Mouse (Mus musculus): Measurements from ENCODE around the gene Dctpp1. TPM values are rescaled to one million over a fixed set of nuclear protein-coding genes. Genes with fewer than 3 reads are reported as not detected.
A peak's percentile ranks its signal among the peaks of the same experiment; 100 is the strongest.
"Not testable (repeated sequence)": the region's sequence is repeated elsewhere in the genome, so short reads cannot be mapped to it uniquely, and the experiment has no call there.

Dctpp1 gene
- total RNA-seq, 2 experiments from 2014 or later, result 26.5 to 28.7 TPM

DNA sequence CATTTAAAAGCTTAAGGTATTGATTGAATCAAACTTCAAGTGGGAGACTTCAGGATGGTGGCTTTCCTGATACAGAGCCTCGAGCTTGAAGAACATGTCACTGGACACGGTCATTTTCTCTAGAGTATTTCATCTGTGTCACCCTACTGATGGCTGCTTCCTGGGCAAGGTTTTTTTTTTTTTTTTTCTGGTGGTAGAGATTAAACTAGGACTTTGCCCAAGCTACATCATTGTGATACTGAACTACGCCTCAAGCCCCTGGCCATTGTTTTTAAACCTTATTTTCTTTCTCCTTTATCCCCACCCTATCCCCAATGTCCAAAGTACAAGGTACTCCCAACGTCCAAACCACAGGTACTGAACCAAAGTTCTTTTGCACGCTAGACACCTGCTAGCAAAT, 10.2 kb upstream of the Dctpp1 start:
- DNase-seq, result no peak

DNA sequence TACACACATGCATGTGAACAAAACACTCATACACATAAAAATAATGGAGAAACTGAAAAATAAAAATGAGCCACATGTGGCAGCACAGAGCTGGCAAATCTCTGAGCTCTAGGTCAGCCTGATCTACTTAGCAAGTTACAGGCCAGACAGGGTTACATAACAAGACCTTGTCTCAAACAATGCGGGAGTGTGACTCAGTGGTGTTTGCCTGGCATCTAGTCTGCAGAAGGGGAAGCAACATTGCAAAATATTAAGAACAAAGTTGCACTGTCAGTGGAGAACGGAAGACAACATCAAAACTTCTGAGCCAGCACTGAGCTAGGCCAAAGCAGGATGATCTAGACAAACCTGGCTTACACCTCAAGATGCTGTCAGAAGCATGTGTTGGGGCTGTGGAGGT, 9.7 kb upstream of the Dctpp1 start:
- DNase-seq, result no peak

DNA sequence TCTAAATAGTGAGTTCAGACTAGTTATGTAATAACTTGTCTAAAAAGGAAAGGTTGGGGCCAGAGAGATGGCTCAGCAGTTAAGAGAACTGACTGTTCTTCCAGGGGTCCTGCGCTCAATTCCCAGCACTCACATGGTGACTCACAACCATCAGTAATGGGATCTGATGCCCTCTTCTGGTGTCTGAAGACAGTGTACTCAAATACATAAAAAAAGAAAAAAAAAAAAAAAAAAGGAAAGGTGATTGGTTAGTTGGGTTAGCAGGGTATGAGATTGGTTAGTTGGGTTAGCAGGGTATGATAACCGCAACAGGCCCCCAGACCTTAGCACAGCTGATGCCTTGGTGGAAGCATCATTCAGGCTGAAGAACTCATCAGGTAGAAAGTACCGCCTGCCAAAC, 3.0 kb upstream of the Dctpp1 start:
- DNase-seq, result no peak

DNA sequence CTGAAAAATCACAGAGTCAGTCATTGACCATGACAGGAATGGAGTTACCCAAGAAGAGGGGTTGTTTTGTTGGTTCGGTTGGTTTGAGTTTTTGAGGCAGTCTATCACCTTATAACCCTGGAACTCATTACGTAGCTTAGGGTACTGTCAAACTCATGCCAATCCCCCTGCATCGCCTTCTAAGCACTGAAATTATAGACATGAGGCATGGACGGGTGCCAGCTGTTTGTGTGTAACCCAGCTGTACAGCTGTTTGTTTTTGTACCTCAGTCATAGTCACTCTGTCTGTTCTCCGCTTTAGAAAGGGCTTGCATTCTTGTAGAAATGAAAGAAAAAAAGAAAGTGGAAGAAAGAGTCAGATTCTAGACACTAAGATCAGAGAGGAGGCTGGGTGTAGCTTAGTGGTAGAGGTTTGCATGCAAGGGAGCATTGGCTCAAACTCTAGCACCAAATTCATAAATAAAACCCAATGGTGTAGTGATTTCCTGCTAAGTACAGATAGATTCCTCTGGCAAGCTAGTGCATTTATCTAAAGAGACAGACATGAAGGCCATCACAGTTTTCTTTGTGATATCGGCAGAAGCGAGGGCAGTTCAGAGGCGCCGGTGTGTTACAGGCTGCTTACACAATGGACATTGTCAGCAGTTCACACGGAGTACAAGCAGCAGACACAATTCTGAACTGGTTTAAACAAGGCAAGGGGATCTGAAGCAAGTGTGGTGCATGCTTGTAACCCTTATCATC, 1.9 kb upstream of the Dctpp1 start:
- DNase-seq, result no peak

DNA sequence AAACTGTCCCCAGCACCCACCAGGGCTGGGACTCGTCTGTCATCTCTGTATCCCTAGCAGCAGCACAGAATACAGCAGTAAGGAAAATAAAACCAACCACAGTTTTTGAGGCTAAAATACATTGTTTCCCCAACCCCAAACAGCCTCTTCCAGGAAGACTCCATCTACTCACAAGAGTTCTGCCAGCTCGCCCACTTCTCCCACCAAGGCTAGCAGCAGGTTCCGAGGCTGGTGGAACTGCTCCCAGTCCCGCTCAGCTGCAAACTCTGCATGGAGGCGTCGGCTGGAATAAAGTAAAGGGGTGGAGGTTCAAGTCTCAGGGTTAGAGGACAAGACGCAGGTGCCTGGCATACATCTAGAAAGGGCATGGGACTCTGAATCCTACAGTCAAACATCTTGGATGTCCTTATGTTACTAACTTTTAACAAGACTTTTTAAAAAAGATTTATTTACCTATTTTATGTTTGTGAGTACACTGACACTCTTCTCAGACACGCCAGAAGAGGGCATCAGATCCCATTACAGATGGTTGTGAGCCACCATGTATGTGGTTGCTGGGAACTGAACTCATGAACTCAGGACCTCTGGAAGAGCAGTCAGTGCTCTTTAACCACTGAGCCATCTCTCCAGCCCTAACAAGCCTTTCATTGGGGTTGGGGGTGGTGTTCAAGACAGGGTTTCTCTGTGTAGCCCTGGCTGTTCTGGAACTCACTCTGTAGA, 1.2 kb downstream of the Dctpp1 start:
- no peak for DNase-seq

DNA sequence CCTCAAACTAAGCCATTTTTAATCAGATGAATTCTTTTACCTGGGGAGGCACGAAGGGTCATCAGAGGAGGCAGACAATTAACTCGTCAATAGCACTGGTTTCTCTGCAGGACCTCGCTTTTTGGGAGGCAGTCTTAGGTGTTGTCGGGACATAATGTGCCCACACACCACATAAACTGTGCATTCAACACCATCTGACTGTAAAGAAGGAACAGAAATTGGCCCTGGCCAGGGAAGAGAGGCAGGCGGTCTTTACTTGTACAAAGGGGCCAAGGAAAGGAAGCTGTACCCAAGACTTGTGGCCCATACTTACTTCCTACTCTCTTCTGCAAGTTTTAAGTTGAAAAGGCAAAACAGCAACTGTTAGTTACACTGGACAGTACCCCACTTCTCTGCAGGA, 4.0 kb downstream of the Dctpp1 start:
- DNase-seq, result no peak

DNA sequence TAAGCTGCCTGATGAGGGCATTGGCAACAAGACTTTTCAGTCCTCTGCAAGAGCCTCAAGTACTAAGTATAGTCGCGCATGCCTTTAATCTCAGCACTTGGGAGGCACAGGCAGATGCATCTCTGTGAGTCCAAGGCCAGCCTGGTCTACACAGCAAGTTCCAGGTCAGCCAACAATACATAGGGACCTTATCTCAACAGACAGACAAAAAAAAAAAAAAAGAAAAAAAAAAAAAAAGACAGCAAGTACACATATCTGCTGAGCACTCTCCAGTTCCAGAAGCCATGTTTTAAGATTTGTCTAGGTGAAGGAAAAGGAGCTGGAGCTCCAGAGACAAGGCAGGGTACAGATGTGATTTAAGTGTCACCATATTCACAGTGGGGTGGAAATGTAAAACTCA, 4.5 kb downstream of the Dctpp1 start:
- DNase-seq, result no peak

DNA sequence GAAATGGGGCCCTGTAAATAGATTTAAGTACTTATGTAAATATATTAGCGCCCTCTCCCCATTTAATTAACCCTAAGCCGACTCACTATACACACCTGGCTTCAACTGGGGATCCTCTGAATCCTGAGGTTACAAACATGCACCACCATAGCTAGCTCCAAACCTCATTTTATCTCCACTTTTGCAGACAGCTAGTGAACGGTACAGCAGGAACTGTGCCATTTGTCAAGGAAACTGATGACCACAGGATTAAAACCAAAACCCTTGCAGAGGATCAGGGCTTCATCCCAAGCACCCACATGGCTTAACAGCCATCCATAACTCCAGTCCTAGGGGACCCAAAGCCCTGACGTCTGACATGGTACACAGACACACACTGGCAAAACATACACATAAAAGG, 5.5 kb downstream of the Dctpp1 start:
- no peak for DNase-seq

DNA sequence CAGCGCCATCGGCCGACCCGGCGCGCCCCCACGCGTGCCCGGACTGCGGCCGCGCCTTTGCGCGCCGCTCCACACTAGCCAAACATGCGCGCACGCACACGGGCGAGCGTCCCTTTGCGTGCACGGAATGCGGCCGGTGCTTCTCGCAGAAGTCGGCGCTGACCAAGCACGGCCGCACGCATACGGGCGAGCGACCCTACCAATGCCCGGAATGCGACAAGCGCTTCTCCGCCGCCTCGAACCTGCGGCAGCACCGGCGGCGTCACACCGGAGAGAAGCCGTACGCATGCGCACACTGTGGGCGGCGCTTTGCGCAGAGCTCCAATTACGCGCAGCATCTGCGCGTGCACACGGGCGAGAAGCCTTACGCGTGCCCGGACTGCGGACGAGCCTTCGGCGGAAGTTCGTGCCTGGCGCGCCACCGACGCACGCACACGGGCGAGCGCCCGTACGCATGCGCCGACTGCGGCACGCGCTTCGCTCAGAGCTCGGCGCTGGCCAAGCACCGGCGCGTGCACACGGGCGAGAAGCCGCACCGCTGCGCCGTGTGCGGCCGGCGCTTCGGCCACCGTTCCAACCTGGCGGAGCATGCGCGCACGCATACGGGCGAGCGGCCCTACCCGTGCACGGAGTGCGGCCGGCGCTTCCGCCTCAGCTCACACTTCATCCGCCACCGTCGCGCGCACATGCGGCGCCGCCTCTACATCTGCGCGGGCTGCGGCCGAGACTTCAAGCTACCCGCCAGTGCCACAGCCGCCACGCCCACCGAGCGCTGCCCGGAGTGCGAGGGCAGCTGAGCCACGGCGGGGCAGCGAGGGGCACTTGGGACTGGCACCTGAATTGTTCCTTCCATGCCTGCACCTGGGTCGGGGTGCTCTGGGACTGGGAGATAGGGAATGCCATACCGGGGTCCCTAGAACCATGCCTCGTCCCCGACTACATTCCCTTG, 6.4 kb downstream of the Dctpp1 start:
- DNase-seq, result peak; percentile 94

DNA sequence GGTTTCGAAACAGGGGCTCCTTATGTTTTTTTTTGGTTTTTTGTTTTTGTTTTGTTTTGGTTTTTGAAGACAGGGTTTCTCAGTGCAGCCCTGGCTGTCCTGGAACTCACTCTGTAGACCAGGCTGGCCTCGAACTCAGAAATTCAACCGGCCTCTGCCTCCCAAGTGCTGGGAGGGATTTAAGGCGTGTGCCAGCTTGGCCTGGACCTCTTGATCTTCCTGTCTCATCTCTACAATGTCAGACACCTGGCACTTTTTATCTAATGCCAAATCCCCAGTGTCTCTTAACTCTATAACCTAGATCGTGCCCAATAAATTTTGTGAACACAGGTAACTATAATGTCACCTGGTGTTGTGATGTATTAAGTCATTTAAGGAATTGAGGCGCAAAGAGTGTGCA, 7.2 kb downstream of the Dctpp1 start:
- no peak for DNase-seq

DNA sequence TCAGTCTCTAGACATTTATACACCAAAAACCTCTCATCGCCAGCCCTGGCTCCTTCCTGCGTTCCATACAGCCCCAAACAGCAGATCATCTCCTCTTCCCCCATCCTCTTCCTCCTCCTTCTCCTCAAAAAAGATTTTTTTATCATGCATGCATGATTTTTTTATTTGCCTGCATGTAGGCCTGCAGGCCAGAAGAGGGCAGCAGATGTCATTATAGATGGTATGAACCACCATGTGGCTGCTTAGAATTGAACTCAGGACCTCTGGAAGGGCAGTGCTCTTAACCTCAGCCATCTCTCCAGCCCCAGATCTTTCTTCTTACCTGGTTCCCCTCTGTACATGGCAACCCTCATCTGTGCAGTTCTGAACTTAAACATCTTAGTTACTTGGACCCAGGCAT, 8.1 kb downstream of the Dctpp1 start:
- DNase-seq, result no peak

DNA sequence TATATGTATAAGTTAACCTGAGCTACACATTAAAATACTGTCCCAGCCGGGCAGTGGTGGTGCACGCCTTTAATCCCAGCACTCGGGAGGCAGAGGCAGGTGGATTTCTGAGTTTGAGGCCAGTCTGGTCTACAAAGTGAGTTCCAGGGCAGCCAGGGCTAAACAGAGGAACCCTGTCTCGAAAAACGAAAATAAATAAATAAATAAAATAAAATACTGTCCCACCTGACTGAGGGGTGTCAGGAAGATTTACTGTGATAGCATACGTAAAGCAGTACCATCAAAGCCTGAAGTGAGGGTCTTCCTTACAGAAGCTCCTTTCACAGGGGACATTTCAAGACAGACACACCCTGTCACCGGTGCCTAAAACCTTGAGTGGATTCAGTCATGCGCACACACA, 10.0 kb downstream of the Dctpp1 start:
- DNase-seq, result not testable (repeated sequence)

DNA sequence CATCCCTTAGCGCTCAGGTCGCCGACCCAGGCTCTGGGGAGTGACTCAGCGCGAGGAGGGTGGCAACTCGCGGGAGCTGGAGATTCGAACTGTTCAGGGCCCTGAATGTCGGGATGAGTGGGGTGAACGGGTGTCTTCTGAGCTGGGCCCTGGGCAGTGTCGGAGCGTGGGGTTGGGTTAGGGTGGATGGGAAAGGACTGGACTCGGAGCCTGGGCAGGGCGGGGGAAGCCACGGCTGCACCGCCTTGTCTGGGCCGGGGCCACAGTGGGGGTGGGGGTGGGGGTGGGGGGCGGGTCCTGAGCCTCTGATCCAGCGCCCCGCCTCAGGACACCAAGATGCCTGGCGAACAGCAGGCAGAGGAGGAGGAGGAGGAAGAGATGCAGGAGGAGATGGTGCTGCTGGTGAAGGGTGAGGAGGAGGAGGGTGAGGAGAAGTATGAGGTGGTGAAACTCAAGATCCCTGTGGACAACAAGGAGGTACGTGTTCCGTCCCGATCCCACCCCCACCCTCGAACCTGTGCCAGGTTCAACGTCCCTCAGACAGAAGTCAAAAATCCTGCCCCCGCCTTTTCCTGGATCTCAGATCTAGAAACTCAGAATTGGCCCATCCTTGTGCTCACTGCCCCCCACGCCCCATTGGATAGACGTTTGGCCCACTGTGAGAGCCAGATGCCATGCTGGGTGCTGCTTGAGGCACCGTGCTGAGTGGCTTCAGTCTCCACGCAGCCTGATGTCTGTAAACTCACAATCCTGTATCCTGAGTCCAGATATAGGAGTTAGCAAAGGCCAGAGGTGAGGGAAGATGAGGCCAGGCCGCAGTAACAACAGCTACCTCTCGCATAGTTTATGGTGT, 15.6 kb downstream of the Dctpp1 start:
- DNase-seq, result peak; percentile 68

DNA sequence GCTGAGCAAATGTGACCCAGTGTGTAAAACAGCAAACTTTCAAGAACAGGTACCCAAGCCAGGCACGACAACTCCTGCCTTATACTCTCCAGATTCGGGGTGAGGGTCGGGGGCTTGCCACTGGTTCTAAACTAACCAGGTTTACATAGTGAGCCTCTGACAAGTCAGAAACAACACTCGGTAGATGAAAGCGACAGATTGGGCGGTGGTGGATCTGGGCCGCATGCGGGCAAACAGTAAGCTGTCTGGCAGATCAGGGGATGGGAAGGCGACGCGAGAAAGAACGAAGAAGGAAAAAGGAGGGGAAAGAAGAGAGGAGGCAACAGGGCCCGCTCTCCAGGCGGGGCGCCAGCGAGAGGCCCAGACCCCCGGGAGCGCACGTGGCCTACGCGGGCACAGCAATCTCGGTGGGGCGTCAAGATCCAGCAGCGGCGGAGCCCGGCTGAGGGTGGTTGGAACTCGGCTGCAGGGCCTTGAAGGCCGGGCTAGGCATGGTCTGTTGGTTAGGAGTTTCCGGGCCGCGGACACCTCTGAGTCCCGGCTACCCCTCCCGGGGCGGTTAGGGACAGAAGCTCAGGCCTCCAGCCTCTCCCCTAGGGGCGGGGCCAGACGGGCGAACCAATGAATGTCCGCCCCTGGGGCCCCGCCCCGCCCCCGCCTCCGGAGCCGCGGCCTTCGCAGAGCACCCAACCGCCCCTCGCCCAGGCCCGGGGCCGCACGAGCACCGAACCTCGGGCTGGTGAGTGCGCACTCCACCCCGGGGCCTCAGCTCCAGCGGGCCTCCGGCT, 16.4 kb downstream of the Dctpp1 start, which contains the start of gene Zfp771:
Zfp771 (plus strand) TSS at position 405 of the 788 bp plus-strand sequence.
- DNase-seq, result peak; percentile 97

DNA sequence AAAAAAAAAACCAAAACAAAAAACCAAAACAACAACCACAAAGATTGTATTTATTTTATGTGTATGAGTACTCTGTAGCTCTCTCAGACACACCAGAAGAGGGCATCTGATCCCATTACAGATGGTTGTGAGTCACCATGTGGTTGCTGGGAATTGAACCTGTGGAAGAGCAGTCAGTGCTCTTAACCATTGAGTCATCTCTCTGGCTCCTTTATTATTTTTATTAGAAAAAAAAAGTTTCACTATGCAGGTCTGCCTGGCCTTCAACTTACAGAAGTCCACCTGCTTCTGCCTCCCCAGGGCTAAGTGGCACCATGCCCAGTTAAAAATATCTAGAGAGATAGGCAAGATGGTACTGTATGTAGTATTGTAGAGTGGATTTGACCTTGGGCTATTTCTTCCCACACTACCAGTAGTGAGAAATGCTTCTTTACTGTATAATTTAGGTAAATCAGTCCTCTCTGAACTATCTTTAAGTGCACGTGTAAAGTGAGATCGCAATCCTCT, 17.1 kb downstream of the Dctpp1 start:
- no peak for DNase-seq

DNA sequence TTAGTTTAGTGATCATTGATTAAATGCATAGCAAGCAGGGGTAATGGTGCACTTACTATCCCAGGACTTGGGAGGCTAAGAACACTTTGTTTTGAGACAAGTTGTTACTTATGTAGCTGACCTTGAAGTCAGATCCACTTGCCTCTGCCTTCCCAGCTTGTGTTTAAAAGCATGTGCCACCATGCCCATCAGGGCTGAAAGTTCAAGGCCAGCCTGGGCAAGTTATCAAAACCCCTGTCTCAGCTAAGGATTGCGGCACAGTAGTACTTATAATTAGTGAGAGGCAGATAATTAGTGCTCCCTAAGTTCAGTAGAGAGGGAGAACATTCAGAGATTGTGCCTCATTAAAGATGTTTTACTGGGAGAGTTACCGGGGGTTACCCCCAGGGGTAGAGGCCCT, 25.7 kb downstream of the Dctpp1 start:
- no peak for DNase-seq

DNA sequence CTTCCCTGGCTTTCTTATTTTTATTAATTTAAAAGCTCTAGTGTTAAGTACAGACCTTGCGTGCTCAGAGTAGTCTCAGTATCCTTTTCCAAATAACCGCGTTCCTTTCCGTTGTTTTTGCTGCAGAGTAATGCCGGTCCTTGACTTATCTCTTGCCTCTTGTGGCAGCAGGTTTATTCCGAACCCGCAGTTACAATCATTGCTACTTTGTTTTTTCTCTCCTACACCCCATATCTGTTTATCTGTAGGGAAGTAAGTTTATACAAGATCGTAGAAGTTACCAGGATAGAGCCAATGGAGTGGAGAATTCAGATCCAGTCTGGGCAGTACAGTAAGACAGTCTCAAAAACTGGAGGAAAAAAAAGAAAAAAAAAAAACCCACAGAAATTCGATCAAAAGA, 26.7 kb downstream of the Dctpp1 start:
- no peak for DNase-seq

DNA sequence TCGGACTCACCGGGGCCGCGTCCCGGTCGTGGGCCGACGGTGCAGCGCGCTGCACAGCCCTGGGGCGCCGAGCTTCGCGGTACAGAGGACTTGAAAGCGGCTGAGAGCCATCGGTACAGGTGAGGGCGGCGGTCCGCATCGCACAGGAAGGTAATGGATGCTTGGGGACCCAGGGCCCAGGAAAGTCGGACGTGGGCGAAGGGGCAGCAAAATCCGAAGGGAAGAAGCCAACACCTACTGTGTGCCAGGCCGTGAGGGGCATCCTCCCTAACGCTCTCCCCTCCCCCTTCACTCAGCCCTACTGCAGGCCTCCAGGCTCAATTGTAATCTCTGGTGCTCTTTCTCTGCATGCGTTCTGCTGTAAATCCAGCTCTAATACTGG, 27.1 kb downstream of the Dctpp1 start:
- DNase-seq, result no peak

DNA sequence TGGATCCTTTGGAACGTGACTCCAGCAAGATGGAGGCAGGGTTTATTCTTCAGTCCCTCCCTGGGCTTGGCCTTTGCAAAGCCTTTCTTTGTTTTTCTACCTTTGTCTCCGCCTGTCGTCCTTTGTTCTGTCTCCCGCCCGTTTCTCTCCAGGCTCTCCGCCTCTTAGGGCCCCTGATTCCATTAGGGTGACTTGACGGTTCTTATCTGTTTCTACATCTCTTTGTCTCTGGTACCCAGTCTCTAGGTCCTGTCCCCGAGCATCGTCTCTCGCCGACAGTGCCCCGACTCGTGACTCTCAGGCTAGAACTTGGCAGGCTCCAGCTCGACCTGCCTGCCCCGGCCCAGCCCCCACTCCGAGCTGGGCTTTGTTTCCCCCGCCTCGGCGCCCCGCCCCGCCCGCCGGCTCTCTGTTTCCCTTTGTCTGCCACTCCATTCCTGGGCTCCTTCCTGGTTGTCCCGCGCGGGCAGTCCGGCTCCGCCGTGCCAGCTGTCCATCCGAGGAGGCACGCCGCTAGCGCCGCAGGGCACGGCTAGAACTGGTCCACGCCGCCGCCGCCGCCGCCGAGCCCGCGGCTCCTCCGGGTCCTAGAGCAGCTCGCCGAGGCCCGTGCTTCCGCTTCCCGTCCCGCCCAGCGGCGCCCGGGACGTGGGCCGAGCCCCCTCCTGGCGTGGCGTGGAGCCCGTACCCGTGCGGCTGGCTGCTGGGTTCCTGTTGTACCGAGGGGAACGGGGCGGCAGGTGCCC, 27.7 kb downstream of the Dctpp1 start, which contains the start of the genes Zfp553 and Sept1:
Zfp553 (plus strand) TSS at position 440 of the 746 bp plus-strand sequence.
Sept1 (minus strand) TSS at position 509 of the 746 bp plus-strand sequence.
- DNase-seq, result peak; percentile 84
